In genomic region chr15:77866583-77867220, GRCm38 (mm10) we compare ENCODE assay signal across 11 mouse cellular contexts. TPM values are rescaled to one million over a fixed set of nuclear protein-coding genes. Genes with fewer than 3 reads are reported as not detected.
A peak's percentile ranks its signal among the peaks of the same experiment; 100 is the strongest.
DNase-seq lines count a peak whose midpoint lies in the region; ATAC-seq lines count a peak whose summit lies in the region.
"Had no signal": no experiment of that assay in that cellular context is flagged by ENCODE, and none has a peak within 500 bp of the region (broad histone marks: within the 10 kb centered on the region; RNA-seq: fewer than 3 reads in every experiment).

No protein-coding gene starts in this region.

- H3K36me3 ChIP-seq in megakaryocyte, embryonic 14.5 days (replicated peaks; ENCODE audit: low read length): peaks cover 6% of the 10 kb centered on the region
- H3K36me3 ChIP-seq in stomach, embryonic 15.5 days: no peaks in the 10 kb centered on the region
- H3K36me3 ChIP-seq in limb, embryonic 10.5 days: no peaks in the 10 kb centered on the region
- H3K36me3 ChIP-seq: limb, embryonic 13.5 days had no signal

- peak overlapping the region; percentile 54; the same call in 1 of the 2 replicates for H3K27ac ChIP-seq in stomach, embryonic 15.5 days
- no peak overlapping the region for H3K27ac ChIP-seq in limb, embryonic 10.5 days
- H3K27ac ChIP-seq: limb, embryonic 13.5 days had no signal

- no peak overlapping the region for H3K4me2 ChIP-seq in stomach, embryonic 15.5 days
- H3K4me2 ChIP-seq: limb, embryonic 13.5 days had no signal

- peak overlapping the region; percentile 76 for H3K4me3 ChIP-seq in megakaryocyte, embryonic 14.5 days (replicated peaks)
- no peak overlapping the region for H3K4me3 ChIP-seq in stomach, embryonic 15.5 days (replicated peaks)
- H3K4me3 ChIP-seq in limb, embryonic 10.5 days: no peak overlapping the region
- H3K4me3 ChIP-seq: limb, embryonic 13.5 days had no signal

- peak; percentile 67 for DNase-seq in adrenal gland, adult 2 months
- DNase-seq in adrenal gland, postnatal 10 days: no peak
- DNase-seq in kidney, adult 11 months: peak; percentile 76
- no peak for DNase-seq in MN1 (ENCODE audit: low spot score)
- no peak for DNase-seq in limb, embryonic 10.5 days (ENCODE audit: low spot score)
- DNase-seq: heart, adult 11 months had no signal

- no peak overlapping the region for H3K9ac ChIP-seq in stomach, embryonic 15.5 days
- H3K9ac ChIP-seq: limb, embryonic 13.5 days had no signal

- peaks cover 61% of the 10 kb centered on the region for H3K4me1 ChIP-seq in megakaryocyte, embryonic 14.5 days
- H3K4me1 ChIP-seq in stomach, embryonic 15.5 days: peaks cover 2% of the 10 kb centered on the region; the same call in 1 of the 2 replicates
- H3K4me1 ChIP-seq in limb, embryonic 10.5 days: peaks cover 6% of the 10 kb centered on the region; the same call in 1 of the 2 replicates
- H3K4me1 ChIP-seq: limb, embryonic 13.5 days had no signal

- no peak for ATAC-seq in megakaryocyte, adult 5-6 weeks (ENCODE audit: poor library complexity, severe bottlenecking)
- peak; percentile 14; the same call in 1 of the 2 replicates for ATAC-seq in stomach, embryonic 15.5 days (ENCODE audit: insufficient read depth, low FRiP score, low read depth)
- ATAC-seq: inflammation-experienced regulatory T-cells, adult 6 months had no signal

- H3K9me3 ChIP-seq in megakaryocyte, embryonic 14.5 days: no peaks in the 10 kb centered on the region
- no peaks in the 10 kb centered on the region for H3K9me3 ChIP-seq in stomach, embryonic 15.5 days
- H3K9me3 ChIP-seq in limb, embryonic 10.5 days (replicated peaks): no peaks in the 10 kb centered on the region
- H3K9me3 ChIP-seq: limb, embryonic 13.5 days had no signal

- 47% methylated on average over 11 of the region's 11 CpGs for WGBS in stomach, embryonic 15.5 days
- 49% methylated on average over 11 of the region's 11 CpGs for WGBS in limb, embryonic 10.5 days

- H3K27me3 ChIP-seq in megakaryocyte, embryonic 14.5 days (replicated peaks): no peaks in the 10 kb centered on the region
- no peaks in the 10 kb centered on the region for H3K27me3 ChIP-seq in stomach, embryonic 15.5 days (replicated peaks)
- H3K27me3 ChIP-seq in limb, embryonic 10.5 days (ENCODE audit: low read depth, poor library complexity, severe bottlenecking): no peaks in the 10 kb centered on the region
- H3K27me3 ChIP-seq: limb, embryonic 13.5 days had no signal

RNA-seq across cellular contexts. Expression of gene Myh9, which starts 24.7 kb away (rescaled TPM):
- total RNA-seq in adrenal gland, adult 2 months (2021): 100 to 1,000 TPM; 280 to 306 TPM
- 45.4 and 51.9 TPM in 2 replicates for polyA plus RNA-seq in adrenal gland, adult 2 months (2012; rRNA removed)
- total RNA-seq in adrenal gland, postnatal 10 days (2021): 100 to 1,000 TPM; 222 to 260 TPM
- polyA plus RNA-seq in megakaryocyte, embryonic 14.5 days (2012; ENCODE audit: insufficient read depth, low replicate concordance): 1,439 and 1,641 TPM in 2 replicates
- total RNA-seq in megakaryocyte, adult 5-6 weeks (2015): 464 and 549 TPM in 2 replicates
- 759 and 878 TPM in 2 replicates for total RNA-seq in megakaryocyte, adult 5-6 weeks (2017)
- polyA plus RNA-seq in stomach, embryonic 15.5 days (2015; fragmentation: Nextera tagmentation; extraction: Ambion mirVana): 57.0 TPM in 2 replicates
- 30.6 and 39.2 TPM in 2 replicates for polyA plus RNA-seq in limb, embryonic 10.5 days (2016; fragmentation: Nextera tagmentation; extraction: Ambion mirVana)

Comparison
In these comparisons a context has a peak if more than half of its experiments do, and no peak if none do; other contexts are left out.
1. DNase-seq: peak in adrenal gland, adult 2 months (single experiment) and kidney, adult 11 months (single experiment); none in adrenal gland, postnatal 10 days (single experiment), MN1 (single experiment) and limb, embryonic 10.5 days (single experiment).
2. RNA of gene Myh9, which starts 24.7 kb away (polyA plus RNA-seq): 1,439 to 1,641 TPM in megakaryocyte, embryonic 14.5 days; 57.0 TPM in stomach, embryonic 15.5 days, 45.4 to 51.9 TPM in adrenal gland, adult 2 months and 30.6 to 39.2 TPM in limb, embryonic 10.5 days; every median in the first group is over 10 times any median in the second.